ENCODE assay signal across 22 mouse cellular contexts in genomic region chr12:15895215-15895614, GRCm38 (mm10).
A peak's percentile ranks its signal among the peaks of the same experiment; 100 is the strongest.
DNase-seq lines count a peak whose midpoint lies in the region; ATAC-seq and TF ChIP-seq lines count a peak whose summit lies in the region.
"Had no signal": no experiment of that assay in that cellular context is flagged by ENCODE, and none has a peak within 500 bp of the region (broad histone marks: within the 10 kb centered on the region; RNA-seq: fewer than 3 reads in every experiment).

No protein-coding gene starts in this region.

- no peaks in the 10 kb centered on the region for H3K36me3 ChIP-seq in lung, postnatal 0 days (ENCODE audit: insufficient read depth, low read length)
- H3K36me3 ChIP-seq in hindbrain, embryonic 10.5 days: no peaks in the 10 kb centered on the region
- H3K36me3 ChIP-seq: heart, embryonic 10.5 days; hindbrain, embryonic 15.5 days; limb, embryonic 10.5 days; liver, embryonic 12.5 days had no signal

- no peak overlapping the region for H3K27ac ChIP-seq in lung, postnatal 0 days (ENCODE audit: low read length)
- no peak overlapping the region for H3K27ac ChIP-seq in hindbrain, embryonic 10.5 days
- H3K27ac ChIP-seq: heart, embryonic 10.5 days; hindbrain, embryonic 15.5 days; kidney, postnatal 0 days; limb, embryonic 10.5 days; liver, embryonic 12.5 days; stomach, postnatal 0 days had no signal

- no peaks in the 10 kb centered on the region for H3K27me3 ChIP-seq in lung, postnatal 0 days (replicated peaks; ENCODE audit: insufficient read depth, low read length)
- no peaks in the 10 kb centered on the region for H3K27me3 ChIP-seq in hindbrain, embryonic 10.5 days (ENCODE audit: insufficient read depth, poor library complexity, severe bottlenecking)
- H3K27me3 ChIP-seq: hindbrain, embryonic 15.5 days; liver, embryonic 12.5 days had no signal

- no peaks in the 10 kb centered on the region for H3K9me3 ChIP-seq in lung, postnatal 0 days (ENCODE audit: low read length)
- no peaks in the 10 kb centered on the region for H3K9me3 ChIP-seq in hindbrain, embryonic 10.5 days
- H3K9me3 ChIP-seq: heart, embryonic 10.5 days; hindbrain, embryonic 15.5 days; limb, embryonic 10.5 days; liver, embryonic 12.5 days had no signal

- no peak overlapping the region for H3K4me2 ChIP-seq in lung, postnatal 0 days (replicated peaks; ENCODE audit: low read depth, low read length)
- H3K4me2 ChIP-seq: hindbrain, embryonic 15.5 days; liver, embryonic 12.5 days; midbrain, embryonic 11.5 days had no signal

- peak; percentile 16 for DNase-seq in embryo, embryonic 11 days
- DNase-seq in embryo, embryonic 10 days (ENCODE audit: low spot score): no peak
- DNase-seq in lung, postnatal 0 days (ENCODE audit: low spot score): no peak
- no peak for DNase-seq in lung, postnatal 4 days
- peak; percentile 52 for DNase-seq in kidney, adult 9 months
- peak; percentile 26 for DNase-seq in retina, postnatal 1 day
- DNase-seq in hindbrain, embryonic 10.5 days (ENCODE audit: low spot score): no peak
- DNase-seq: adrenal gland, adult 2 months; cerebellum, adult 11-12 months; heart, postnatal 14 days; layer of hippocampus, postnatal 36 days; lung, postnatal 10 days; thymus, postnatal 4 days had no signal

- H3K9ac ChIP-seq in lung, postnatal 0 days (replicated peaks; ENCODE audit: low read depth): no peak overlapping the region
- H3K9ac ChIP-seq: hindbrain, embryonic 15.5 days; liver, embryonic 12.5 days had no signal

- no peaks in the 10 kb centered on the region for H3K4me1 ChIP-seq in lung, postnatal 0 days (ENCODE audit: insufficient read depth, low read depth, low read length)
- no peaks in the 10 kb centered on the region for H3K4me1 ChIP-seq in hindbrain, embryonic 10.5 days (replicated peaks)
- H3K4me1 ChIP-seq: heart, embryonic 10.5 days; hindbrain, embryonic 15.5 days; liver, embryonic 12.5 days had no signal

- no peak overlapping the region for H3K4me3 ChIP-seq in lung, postnatal 0 days (ENCODE audit: low read depth, low read length)
- H3K4me3 ChIP-seq in hindbrain, embryonic 10.5 days: no peak overlapping the region
- H3K4me3 ChIP-seq: heart, embryonic 10.5 days; hindbrain, embryonic 15.5 days; limb, embryonic 10.5 days; liver, embryonic 12.5 days had no signal

- peak; percentile 26; the same call in 1 of the 2 replicates for TF ChIP-seq CTCF in lung, postnatal 0 days (IDR thresholded peaks at IDR 0.05)

- no peak for TF ChIP-seq EP300 in lung, postnatal 0 days (IDR thresholded peaks at IDR 0.05)

- 27% methylated on average over 2 of the region's 2 CpGs for WGBS in lung, postnatal 0 days
- WGBS in hindbrain, embryonic 10.5 days: 43% methylated on average over 2 of the region's 2 CpGs

- ATAC-seq in lung, postnatal 0 days: no peak
- ATAC-seq in granulocyte monocyte progenitor cell, adult 5-6 weeks (replicated peaks; ENCODE audit: poor library complexity, severe bottlenecking): no peak
- ATAC-seq: forebrain, embryonic 14.5 days; liver, embryonic 12.5 days had no signal

Comparison
In these comparisons a context has a peak if more than half of its experiments do, and no peak if none do; other contexts are left out.
1. DNase-seq: peak in embryo, embryonic 11 days (single experiment), kidney, adult 9 months (single experiment) and retina, postnatal 1 day (single experiment); none in embryo, embryonic 10 days (single experiment), lung, postnatal 0 days (single experiment), lung, postnatal 4 days (0 of 2) and hindbrain, embryonic 10.5 days (single experiment).